Mouse (Mus musculus): ENCODE results near the gene Cd59b. TPM values are rescaled to one million over a fixed set of nuclear protein-coding genes. Genes with fewer than 3 reads are reported as not detected.
"Not testable (repeated sequence)": the region's sequence is repeated elsewhere in the genome, so short reads cannot be mapped to it uniquely, and the experiment has no call there.

The Cd59b gene
- polyA plus RNA-seq, 1 experiment from 2014 or later = 3.0 TPM

- no peak for ATAC-seq
- H3K9ac ChIP-seq (ENCODE audit: low read depth, low read length) = no peak overlapping the region
- H3K4me1 ChIP-seq (ENCODE audit: control insufficient read depth, insufficient read depth, low read depth, low read length) = no peaks in the 10 kb centered on the region
- no peaks in the 10 kb centered on the region for H3K27me3 ChIP-seq (replicated peaks; ENCODE audit: control insufficient read depth, insufficient read depth, low read length)
- H3K4me3 ChIP-seq (ENCODE audit: low read length) = no peak overlapping the region
- WGBS = 92% methylated on average over 6 of the region's 6 CpGs
- H3K4me2 ChIP-seq (ENCODE audit: low read length) = no peak overlapping the region
- no peaks in the 10 kb centered on the region for H3K36me3 ChIP-seq (ENCODE audit: control insufficient read depth, insufficient read depth, low read length)
- no peak overlapping the region for H3K27ac ChIP-seq (ENCODE audit: low read depth, low read length)
- no peaks in the 10 kb centered on the region for H3K9me3 ChIP-seq (ENCODE audit: control insufficient read depth, low read length)
These were observed 35.2 kb downstream of the Cd59b start for GRCm38 (mm10) chr2:104104800-104105199.

DNA sequence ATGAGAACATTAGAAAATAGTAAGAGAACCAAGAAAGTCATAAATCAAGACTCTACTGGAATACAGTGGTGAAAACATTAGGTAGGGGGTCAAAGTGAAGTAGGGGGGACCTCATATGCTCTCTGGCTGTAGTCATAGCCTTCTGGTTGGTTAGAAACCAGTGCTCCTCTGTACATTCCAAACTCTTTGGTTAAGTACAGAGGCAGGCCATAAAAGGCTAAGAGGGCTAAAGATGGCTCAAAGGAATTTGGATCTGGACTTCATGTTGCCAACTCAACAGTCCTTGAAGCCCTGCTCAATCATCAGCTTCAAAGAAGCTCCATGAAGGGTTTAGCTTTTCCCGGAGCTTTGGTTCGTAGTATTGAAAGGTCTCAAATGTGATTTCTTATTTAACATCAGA lies 39.4 kb downstream of the Cd59b start:
- H3K36me3 ChIP-seq (ENCODE audit: control insufficient read depth, insufficient read depth, low read length); H3K4me3 ChIP-seq (ENCODE audit: low read length): not testable (repeated sequence)

GRCm38 (mm10) chr2:104109528-104109927 lies 39.9 kb downstream of the Cd59b start:
- Histone ChIP-seq H3K27ac (ENCODE audit: low read depth, low read length) (no peak overlapping the region), H3K4me2 (ENCODE audit: low read length) (no peak overlapping the region), H3K36me3 (ENCODE audit: control insufficient read depth, insufficient read depth, low read length) (no peaks in the 10 kb centered on the region), H3K27me3 (replicated peaks; ENCODE audit: control insufficient read depth, insufficient read depth, low read length) (no peaks in the 10 kb centered on the region), H3K4me3 (ENCODE audit: low read length) (no peak overlapping the region), H3K9ac (ENCODE audit: low read depth, low read length) (no peak overlapping the region), H3K4me1 (ENCODE audit: control insufficient read depth, insufficient read depth, low read depth, low read length) (no peaks in the 10 kb centered on the region), H3K9me3 (ENCODE audit: control insufficient read depth, low read length) (no peaks in the 10 kb centered on the region)
- ATAC-seq = no peak
- WGBS = 79% methylated on average over 2 of the region's 2 CpGs

More for the DNA sequence above, 39.4 kb downstream of the Cd59b start:
- ATAC-seq; H3K27ac ChIP-seq (ENCODE audit: low read depth, low read length); H3K9ac ChIP-seq (ENCODE audit: low read depth, low read length); H3K9me3 ChIP-seq (ENCODE audit: control insufficient read depth, low read length); H3K4me2 ChIP-seq (ENCODE audit: low read length); H3K27me3 ChIP-seq (replicated peaks; ENCODE audit: control insufficient read depth, insufficient read depth, low read length); H3K4me1 ChIP-seq (ENCODE audit: control insufficient read depth, insufficient read depth, low read depth, low read length): not testable (repeated sequence)
- WGBS = 91% methylated on average over 2 of the region's 2 CpGs

DNA sequence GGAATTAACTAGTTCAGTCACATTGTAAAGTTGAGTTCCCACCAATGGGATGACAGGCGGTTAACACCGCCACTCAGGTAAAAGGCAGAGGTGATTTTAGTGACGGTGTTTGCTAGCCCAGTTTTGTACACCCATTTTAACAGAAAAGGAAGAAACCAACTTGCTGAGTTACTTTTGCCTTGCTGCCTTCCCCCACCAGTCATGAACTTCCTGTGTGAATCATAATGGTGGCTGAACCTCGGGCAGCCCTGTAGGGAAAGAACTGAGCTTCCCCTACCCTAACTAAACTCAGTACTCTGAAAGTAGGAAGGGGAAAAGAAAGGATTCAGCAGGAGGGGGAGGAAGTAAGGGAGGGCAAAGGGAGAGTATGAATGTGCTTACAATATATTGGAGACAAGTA lies 40.4 kb downstream of the Cd59b start:
- Histone ChIP-seq H3K27ac (ENCODE audit: low read depth, low read length) (no peak overlapping the region), H3K36me3 (ENCODE audit: control insufficient read depth, insufficient read depth, low read length) (no peaks in the 10 kb centered on the region), H3K9ac (ENCODE audit: low read depth, low read length) (no peak overlapping the region), H3K4me3 (ENCODE audit: low read length) (no peak overlapping the region), H3K4me2 (ENCODE audit: low read length) (no peak overlapping the region), H3K27me3 (replicated peaks; ENCODE audit: control insufficient read depth, insufficient read depth, low read length) (no peaks in the 10 kb centered on the region), H3K9me3 (ENCODE audit: control insufficient read depth, low read length) (no peaks in the 10 kb centered on the region), H3K4me1 (ENCODE audit: control insufficient read depth, insufficient read depth, low read depth, low read length) (no peaks in the 10 kb centered on the region)
- 86% methylated on average over 4 of the region's 4 CpGs for WGBS
- no peak for ATAC-seq

DNA sequence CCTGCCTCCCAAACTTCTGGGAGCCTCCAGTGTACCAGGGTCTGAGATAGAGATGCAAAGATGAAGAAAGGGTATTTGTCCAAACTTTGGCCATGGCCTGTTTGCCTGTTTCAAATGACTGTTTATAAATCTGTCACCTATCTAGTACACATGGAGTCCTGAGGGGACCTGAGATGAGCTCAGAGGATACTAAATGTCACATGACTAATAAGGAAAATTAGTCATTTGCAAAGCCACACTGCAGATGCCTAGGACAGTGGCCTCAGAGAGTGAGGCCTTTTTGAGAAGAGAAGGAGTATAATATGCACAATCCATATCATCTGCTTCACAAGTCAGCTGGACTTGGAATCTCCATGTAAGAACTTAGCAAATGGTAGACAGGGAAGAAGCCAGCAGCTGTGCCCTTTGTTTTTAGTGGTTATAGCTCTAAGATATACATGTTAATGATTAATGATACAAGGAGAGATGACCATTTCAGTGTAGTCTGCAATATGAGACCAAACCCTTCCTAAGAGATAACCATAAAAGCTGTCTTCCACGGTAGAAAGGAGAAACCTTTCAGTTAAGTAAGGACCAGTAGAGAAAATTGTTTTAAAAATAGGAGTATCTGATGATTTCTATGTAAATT lies 41.6 kb downstream of the Cd59b start:
- H3K9me3 ChIP-seq (ENCODE audit: control insufficient read depth, low read length); ATAC-seq; H3K27me3 ChIP-seq (replicated peaks; ENCODE audit: control insufficient read depth, insufficient read depth, low read length); H3K27ac ChIP-seq (ENCODE audit: low read depth, low read length); H3K4me2 ChIP-seq (ENCODE audit: low read length); H3K36me3 ChIP-seq (ENCODE audit: control insufficient read depth, insufficient read depth, low read length); H3K4me1 ChIP-seq (ENCODE audit: control insufficient read depth, insufficient read depth, low read depth, low read length); H3K9ac ChIP-seq (ENCODE audit: low read depth, low read length); H3K4me3 ChIP-seq (ENCODE audit: low read length): not testable (repeated sequence)
- WGBS = no CpG with 5 or more reads among the region's 1 CpGs

- not testable (repeated sequence) for H3K36me3 ChIP-seq (ENCODE audit: control insufficient read depth, insufficient read depth, low read length); H3K4me3 ChIP-seq (ENCODE audit: low read length); ATAC-seq; H3K4me1 ChIP-seq (ENCODE audit: control insufficient read depth, insufficient read depth, low read depth, low read length); H3K27ac ChIP-seq (ENCODE audit: low read depth, low read length); H3K9me3 ChIP-seq (ENCODE audit: control insufficient read depth, low read length); H3K27me3 ChIP-seq (replicated peaks; ENCODE audit: control insufficient read depth, insufficient read depth, low read length); H3K9ac ChIP-seq (ENCODE audit: low read depth, low read length); H3K4me2 ChIP-seq (ENCODE audit: low read length)
These were observed 43.9 kb downstream of the Cd59b start for GRCm38 (mm10) chr2:104113563-104113962.

DNA sequence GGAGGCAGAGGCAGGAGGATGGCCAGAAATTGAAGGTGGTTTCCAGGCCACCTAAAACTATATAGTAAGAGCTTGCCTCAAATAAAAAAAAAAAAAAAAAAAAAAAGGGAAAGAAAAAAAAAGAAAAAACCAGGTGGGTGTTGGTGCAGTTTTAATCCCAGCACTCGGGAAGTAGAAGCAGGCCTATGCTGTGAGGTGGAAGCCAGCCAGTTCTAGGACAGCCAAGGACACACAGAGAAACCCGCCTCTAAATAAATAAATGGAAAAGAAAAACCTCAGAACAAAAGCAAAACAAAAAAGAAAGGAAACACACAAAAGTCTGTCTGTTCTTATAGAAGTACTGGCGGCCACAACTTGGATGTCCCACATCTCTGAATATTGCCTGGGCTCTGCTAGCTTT lies 45.2 kb downstream of the Cd59b start:
- H3K4me2 ChIP-seq (ENCODE audit: low read length) = no peak overlapping the region
- H3K9me3 ChIP-seq (ENCODE audit: control insufficient read depth, low read length) = no peaks in the 10 kb centered on the region
- no peak overlapping the region for H3K27ac ChIP-seq (ENCODE audit: low read depth, low read length)
- no peaks in the 10 kb centered on the region for H3K4me1 ChIP-seq (ENCODE audit: control insufficient read depth, insufficient read depth, low read depth, low read length)
- H3K36me3 ChIP-seq (ENCODE audit: control insufficient read depth, insufficient read depth, low read length) = no peaks in the 10 kb centered on the region
- ATAC-seq = no peak
- no peak overlapping the region for H3K9ac ChIP-seq (ENCODE audit: low read depth, low read length)
- no peaks in the 10 kb centered on the region for H3K27me3 ChIP-seq (replicated peaks; ENCODE audit: control insufficient read depth, insufficient read depth, low read length)
- 74% methylated on average over 3 of the region's 3 CpGs for WGBS
- H3K4me3 ChIP-seq (ENCODE audit: low read length) = no peak overlapping the region

DNA sequence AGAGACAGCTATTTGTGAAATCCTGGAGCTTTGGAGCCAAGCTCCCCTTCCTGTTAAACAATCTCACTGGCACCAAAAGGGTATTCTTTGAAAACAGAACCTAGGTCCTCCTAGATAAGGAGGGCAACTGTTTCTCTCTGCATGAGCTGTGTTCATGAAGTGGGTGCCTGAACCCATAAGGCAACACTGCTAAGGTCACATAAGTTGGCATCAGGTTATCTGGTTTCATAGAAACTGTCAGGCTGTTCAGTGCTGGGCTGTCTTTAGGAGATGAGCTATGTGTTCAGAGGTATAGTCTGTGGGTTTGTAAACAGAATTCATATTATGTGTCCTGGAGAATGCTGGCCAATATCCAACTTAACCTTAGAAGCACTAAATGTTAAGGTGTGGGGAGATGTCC lies 47.5 kb downstream of the Cd59b start:
- not testable (repeated sequence) for H3K9me3 ChIP-seq (ENCODE audit: control insufficient read depth, low read length); H3K36me3 ChIP-seq (ENCODE audit: control insufficient read depth, insufficient read depth, low read length); ATAC-seq; H3K9ac ChIP-seq (ENCODE audit: low read depth, low read length); H3K4me3 ChIP-seq (ENCODE audit: low read length); H3K27ac ChIP-seq (ENCODE audit: low read depth, low read length); H3K4me2 ChIP-seq (ENCODE audit: low read length); H3K4me1 ChIP-seq (ENCODE audit: control insufficient read depth, insufficient read depth, low read depth, low read length); H3K27me3 ChIP-seq (replicated peaks; ENCODE audit: control insufficient read depth, insufficient read depth, low read length)

- no peak overlapping the region for H3K4me2 ChIP-seq (ENCODE audit: low read length)
- no peaks in the 10 kb centered on the region for H3K9me3 ChIP-seq (ENCODE audit: control insufficient read depth, low read length)
- no peaks in the 10 kb centered on the region for H3K36me3 ChIP-seq (ENCODE audit: control insufficient read depth, insufficient read depth, low read length)
- H3K27ac ChIP-seq (ENCODE audit: low read depth, low read length) = no peak overlapping the region
- no peak for ATAC-seq
- H3K4me1 ChIP-seq (ENCODE audit: control insufficient read depth, insufficient read depth, low read depth, low read length) = peaks cover 5% of the 10 kb centered on the region
- WGBS = 70% methylated on average over 1 of the region's 1 CpGs
- H3K9ac ChIP-seq (ENCODE audit: low read depth, low read length) = no peak overlapping the region
- H3K4me3 ChIP-seq (ENCODE audit: low read length) = no peak overlapping the region
- no peaks in the 10 kb centered on the region for H3K27me3 ChIP-seq (replicated peaks; ENCODE audit: control insufficient read depth, insufficient read depth, low read length)
These were observed 49.4 kb downstream of the Cd59b start for GRCm38 (mm10) chr2:104119097-104119496.

DNA sequence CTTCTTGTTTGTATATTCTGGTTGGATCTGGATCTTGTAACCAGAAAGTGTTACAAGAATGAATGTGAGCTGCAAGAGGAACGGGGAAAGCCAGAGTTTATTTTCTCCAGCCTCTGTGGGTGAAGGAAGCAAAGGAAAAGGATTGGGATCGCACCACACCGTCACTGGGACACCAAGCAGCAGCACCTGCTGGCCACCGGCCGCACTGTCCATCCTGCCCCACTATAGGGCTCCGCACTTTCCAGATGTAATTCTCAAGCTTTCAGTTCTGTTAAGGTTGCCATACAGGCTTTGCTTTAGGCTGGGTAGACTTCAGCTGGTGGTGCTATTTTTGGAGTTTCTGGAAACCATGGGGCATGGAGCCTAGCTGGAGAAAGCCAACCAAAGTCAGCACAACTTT lies 50.7 kb downstream of the Cd59b start:
- Histone ChIP-seq H3K27me3 (replicated peaks; ENCODE audit: control insufficient read depth, insufficient read depth, low read length) (no peaks in the 10 kb centered on the region), H3K4me2 (ENCODE audit: low read length) (no peak overlapping the region), H3K36me3 (ENCODE audit: control insufficient read depth, insufficient read depth, low read length) (no peaks in the 10 kb centered on the region), H3K4me3 (ENCODE audit: low read length) (no peak overlapping the region), H3K9me3 (ENCODE audit: control insufficient read depth, low read length) (no peaks in the 10 kb centered on the region), H3K4me1 (ENCODE audit: control insufficient read depth, insufficient read depth, low read depth, low read length) (peaks cover 5% of the 10 kb centered on the region), H3K9ac (ENCODE audit: low read depth, low read length) (no peak overlapping the region), H3K27ac (ENCODE audit: low read depth, low read length) (no peak overlapping the region)
- no peak for ATAC-seq
- 63% methylated on average over 6 of the region's 6 CpGs for WGBS

All from hindbrain, embryonic 16.5 days (tissue).